Mouse (Mus musculus) CD4-positive, CD25-positive, alpha-beta regulatory T cell, adult 4 months (primary cell): ENCODE data around the gene Rbm6. TPM values are rescaled to one million over a fixed set of nuclear protein-coding genes. Genes with fewer than 3 reads are reported as not detected.

ENCODE experiments used
- ATAC-seq: one replicate; pipeline ENCODE4 v1.8.0; 2017
- polyA plus RNA-seq, 2 experiments: library from polyadenylated mRNA; unstranded; fragments of 100-300 nt; shearing (Covaris generic); gene quantifications; one replicate each; pipeline ENCODE4 v1.2.1; 2017

Gene Rbm6
- polyA plus RNA-seq, 2 experiments from 2014 or later, result 98.3 to 137 TPM

DNA sequence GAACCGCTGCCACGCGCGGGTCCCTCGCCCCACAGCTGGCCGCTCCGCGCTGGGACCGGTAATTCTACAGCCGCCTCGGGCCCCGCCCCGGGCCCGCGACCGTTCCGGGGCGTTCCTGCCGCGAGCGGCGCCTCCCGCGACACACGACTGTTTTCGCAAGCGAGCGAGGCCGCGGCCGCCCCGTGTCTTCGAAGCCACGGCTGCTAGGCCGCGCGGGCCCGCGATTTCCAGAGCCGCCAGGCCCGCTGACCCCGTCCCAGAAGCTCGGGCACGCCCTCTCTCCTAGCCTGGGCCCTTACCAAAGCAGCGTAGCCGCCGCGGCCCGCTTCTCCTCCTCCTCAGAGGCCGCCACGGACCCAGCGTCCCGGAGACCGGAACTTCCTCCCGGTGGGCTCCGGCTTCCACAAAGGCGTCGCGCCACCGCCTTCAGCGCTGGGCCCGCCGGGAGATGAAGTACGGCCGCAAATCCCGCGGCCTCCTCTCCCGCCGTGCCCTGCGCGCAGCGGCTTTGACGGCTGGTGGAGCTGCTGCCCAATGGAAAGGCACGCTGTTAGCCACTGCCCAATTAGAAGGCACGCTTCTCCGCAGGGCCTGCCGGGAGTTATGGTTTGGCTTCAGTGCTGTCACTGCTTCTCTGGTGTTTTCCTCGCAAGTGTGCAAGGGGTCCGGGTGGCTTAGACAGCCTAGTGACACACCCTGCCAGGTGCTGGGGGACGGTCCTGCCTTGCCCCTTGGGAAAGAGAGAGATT, 513 bp downstream of the Rbm6 start:
- peak; percentile 98 for ATAC-seq

DNA sequence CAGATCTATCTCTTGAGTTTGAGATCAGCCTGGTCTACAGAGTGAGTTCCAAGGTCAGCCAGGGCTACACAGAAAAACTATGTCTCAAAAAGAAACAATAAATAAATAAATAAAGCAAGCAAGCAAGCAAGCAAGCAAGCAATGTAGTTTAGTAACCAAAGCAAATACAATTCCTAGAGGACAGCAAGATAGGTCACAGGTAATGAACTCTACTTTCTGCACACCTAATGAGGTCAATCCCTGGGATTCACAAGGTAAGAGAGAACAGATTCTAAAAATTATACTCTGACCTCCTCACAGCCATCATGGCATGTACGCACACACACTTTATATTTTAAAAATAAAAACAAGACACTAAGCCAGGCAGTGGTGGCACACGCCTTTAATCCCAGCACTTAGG, 7.0 kb downstream of the Rbm6 start:
- no peak for ATAC-seq

DNA sequence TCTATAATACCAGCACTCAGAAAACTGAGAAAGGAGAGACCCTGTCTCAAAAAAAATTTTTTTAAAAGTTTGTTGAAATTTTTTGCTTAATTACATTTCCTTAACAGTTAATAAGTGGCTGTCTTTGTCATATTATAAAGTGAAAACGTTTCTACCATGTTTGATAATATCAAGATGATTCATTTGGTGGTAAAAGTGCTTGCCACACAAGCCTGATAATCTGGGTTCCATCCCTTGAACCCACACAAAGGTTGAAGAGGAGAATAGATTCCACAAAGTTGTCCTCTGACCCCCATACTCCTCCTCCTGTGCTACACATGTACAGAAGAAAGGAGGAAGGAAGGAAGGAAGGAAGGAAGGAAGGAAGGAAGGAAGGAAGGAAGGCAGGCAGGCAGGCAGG, 8.5 kb downstream of the Rbm6 start:
- ATAC-seq, result no peak

DNA sequence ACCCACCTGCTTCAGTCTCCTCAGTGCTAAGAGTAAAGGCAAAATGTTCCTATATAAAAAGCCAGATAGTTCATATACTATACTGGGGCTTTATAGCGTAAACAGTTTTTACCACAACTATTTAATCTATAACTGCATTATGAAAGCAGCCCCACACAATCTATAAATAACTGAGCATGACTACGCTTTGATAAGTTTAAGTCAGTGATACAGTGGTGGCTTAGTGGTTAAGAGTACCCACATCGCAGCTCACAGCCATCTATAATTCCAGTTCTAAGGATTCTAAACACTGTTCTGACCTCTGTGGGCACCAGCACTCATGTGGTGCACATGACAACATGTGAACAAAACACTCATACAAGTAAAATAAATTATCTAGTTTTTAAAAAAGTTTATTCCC, 14.7 kb downstream of the Rbm6 start:
- ATAC-seq, result no peak

DNA sequence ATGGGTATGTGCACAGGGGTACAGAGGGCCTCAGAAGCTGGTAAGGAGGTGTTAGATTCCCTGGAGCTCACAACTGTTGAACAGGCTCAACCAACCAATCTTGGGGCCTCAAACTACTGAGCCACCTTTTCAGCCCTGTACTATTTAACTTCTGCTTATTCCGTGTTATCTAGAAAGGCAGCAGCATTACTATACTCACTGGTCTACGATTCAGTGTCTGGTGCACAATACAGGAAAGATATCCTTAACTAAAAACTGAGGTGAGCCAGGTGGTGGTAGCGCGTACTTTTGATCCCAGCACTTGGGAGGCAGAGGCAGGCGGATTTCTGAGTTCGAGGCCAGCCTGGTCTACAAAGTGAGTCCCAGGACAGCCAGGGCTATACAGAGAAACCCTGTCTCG, 24.1 kb downstream of the Rbm6 start:
- no peak for ATAC-seq

DNA sequence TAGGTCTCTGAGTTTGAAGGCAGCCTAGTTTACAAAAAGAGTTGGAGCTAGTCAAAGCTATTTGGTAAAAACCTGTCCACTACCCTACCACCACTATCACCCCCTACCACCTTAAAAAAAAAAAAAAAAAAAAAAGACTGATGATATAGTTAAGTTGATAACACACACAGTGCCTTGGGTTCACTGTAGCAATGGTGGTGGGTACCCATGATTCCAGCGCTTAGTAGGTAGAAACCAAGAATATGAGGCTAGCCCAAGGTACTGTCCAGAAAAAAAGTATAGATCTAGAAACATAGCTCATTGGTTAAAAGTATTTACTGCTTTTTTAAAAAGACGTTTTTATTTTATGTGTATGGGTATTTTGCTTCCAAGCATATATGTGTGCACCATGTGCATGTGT, 30.3 kb downstream of the Rbm6 start:
- no peak for ATAC-seq

DNA sequence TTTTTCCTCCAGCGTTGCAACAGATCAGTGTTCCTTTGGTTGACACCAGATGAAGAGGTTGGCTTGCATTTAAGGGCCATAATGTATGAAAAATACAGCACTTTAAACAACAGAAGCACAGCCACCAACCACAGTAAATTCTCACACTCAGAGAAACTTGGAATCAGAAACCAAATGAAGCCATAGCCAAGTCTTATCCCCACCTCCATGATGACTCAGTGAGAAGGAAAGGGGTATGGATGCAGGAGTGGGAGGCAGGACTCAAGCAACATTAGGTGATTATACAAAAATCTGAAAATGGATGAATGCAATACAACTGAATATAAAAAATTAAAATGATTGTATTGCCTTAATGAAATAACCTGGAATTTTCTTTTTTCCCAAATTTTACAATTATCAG, 34.2 kb downstream of the Rbm6 start:
- no peak for ATAC-seq

DNA sequence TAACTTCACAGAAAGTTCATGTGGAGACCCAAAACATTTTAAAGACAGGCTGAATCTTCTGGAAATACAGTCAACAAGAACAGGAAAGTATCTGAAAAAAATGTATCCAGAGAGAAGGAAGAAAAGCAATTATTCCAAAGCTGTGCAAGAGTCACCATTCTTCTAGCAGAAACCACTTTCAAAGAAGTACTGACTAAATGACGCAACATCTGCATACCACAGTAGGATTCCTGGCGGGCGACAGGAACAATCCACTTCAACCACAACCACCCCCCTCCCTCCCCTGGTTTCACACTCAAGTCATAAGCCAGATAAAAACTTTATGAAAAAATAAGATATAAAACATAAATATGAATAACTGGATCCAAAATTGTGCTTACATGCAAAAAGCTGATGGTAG, 39.2 kb downstream of the Rbm6 start:
- ATAC-seq, result no peak

DNA sequence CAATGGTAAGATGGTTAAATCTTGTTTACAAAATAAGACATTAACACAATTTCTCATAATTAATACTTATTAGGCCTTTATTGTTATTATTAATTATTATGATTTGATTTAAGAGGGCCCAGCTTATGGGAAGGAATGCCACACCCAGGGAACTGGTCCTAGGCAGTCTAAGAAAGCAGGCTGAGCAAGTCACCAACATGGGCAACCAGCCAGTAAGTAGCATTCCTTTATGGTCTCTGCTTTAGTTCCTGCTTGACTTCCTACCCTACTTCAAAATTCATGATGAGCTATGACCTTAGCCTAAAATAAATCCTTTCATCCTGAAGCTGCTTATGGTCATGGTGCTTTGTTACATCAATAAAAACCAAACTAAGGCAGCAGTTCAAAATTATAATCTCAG, 41.3 kb downstream of the Rbm6 start:
- ATAC-seq, result no peak

DNA sequence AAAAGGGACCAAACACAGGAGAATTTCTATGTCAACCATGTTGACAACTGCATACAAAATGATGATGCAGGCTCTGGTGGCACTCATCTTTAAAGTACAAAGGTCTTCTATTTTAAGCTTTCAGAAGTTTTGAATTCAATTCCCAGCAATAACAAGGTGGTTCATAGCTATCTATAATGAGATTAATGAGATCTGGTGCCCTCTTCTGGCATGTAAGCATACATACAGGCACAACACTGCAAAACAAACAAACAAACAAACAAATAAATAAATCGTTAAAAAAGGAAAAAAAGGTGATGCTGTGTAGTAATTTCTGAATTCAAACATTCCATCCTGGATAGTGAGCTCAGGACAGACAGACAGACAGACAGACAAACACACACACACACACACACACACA, 60.9 kb downstream of the Rbm6 start:
- ATAC-seq, result no peak

DNA sequence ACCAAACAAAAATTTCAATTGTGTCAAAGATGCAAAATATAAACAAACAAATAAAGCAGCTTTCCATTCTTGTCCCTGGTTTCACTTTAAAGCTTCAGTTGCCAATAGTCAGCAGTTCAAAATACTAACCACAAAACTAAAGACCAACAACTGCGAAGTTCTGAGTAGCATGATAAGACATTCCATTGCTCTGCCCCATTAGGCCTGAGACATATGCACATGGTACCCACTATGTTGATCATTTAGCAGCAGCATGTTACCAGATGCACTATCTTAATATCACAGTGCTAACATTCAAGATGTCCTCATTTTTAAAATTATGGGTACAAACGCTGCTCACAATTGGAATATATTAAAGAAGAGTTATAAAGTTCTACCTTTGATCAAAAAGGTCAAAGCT, 62.1 kb downstream of the Rbm6 start:
- ATAC-seq, result no peak

DNA sequence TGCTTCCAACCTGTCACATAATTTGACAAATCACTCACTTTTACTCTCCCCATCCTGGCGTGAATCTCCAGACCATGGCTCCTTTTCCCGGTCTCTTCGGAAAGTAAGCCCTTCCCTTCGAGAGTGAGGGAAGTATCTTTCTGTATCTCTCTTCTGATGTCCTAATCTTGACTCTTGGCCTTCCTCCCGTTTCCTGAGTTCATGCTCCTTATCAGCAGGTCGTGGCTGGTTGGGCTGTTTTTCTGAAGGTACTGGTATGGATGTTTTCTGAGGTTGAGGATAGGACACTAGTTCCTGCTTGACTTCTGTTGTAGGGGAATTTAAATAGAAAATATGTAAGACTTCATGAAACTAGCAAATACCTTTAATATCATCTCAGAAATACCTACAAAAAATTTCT, 81.3 kb downstream of the Rbm6 start:
- no peak for ATAC-seq

DNA sequence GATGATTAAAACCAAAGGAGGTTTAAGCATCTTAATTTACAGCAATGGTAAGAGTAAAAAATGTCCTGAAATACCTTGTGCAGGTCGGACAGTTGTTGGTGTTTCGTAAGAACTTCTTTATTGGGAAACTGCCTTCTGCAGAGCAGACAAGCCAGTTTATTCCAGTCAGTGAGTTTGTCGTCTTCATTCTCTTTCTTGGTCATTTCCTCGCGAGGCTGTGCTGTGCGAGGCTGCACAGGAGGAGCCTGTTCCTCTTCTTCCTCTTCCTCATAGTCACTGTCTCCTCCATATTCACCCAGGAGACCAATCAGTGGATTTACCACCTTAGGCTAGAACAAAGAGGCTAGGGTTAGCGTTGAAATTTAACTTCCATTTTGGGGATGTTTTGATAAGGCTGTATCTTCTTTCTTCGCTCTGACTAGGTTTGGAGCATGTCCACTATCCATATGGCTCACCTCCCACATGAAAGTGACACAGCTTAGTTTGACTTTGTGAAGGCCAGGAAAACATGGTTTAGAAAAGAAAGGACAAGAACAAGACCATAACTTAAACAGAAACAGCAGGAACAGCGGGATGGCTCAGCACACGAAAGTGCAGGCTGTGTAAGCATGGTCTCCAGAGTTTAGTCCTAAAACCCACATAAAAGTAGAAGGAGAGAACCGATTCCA, 90.4 kb downstream of the Rbm6 start:
- no peak for ATAC-seq

DNA sequence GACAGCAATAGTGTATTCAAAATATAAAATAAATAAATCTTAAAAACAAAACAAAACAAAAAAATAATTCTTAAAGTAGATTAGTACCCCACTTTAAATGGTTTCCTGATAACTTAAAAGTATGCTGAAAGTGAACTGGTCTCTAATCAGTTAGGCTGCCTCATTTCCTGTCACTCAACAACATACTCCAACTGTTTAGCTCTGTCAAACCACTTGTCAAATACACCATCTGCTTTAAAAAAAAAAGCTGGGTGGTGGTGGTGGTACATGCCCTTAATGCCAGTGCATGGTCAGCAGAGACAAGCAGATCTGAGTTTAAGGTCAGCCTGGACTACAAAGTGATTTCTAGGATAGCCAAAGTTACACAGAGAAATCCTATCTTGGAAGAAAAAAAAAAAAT, 96.2 kb downstream of the Rbm6 start:
- no peak for ATAC-seq

DNA sequence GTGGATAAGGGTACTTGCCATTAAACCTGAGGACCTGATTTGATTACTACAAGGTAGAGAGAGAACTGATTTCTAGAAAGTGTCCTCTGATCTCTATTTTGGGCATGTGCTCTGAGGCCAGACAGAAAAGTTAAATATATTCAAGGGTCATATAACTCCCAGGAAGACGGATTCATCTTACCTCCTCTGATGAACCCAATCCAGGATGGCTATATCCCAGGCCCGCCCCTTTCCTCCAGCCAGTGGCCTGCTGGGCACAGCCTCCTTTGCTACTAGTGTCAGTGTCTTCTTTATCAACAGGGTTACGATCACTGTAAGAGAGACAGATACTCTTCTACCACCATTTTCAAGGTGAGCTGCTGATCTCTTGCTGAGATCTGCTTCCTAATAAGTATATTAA, 98.6 kb downstream of the Rbm6 start:
- ATAC-seq, result no peak

DNA sequence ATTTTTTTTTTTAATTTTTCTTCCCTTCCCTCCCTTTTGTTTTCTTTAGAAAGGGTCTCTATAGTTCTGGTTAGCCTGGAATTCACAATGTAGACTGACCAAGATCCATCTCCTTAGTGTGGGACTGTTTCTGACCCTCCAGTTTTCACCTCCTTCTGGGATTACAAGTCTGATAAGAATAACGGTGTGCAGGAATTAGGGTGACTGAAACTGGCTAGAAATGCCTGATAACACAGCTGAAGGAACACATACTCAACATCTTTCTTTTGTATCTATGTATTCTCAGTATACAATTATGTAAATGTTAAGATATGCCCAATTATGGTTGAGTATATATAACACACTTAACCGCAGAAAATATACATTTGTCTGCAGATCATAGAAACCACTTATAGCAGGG, 101.3 kb downstream of the Rbm6 start:
- ATAC-seq, result no peak

DNA sequence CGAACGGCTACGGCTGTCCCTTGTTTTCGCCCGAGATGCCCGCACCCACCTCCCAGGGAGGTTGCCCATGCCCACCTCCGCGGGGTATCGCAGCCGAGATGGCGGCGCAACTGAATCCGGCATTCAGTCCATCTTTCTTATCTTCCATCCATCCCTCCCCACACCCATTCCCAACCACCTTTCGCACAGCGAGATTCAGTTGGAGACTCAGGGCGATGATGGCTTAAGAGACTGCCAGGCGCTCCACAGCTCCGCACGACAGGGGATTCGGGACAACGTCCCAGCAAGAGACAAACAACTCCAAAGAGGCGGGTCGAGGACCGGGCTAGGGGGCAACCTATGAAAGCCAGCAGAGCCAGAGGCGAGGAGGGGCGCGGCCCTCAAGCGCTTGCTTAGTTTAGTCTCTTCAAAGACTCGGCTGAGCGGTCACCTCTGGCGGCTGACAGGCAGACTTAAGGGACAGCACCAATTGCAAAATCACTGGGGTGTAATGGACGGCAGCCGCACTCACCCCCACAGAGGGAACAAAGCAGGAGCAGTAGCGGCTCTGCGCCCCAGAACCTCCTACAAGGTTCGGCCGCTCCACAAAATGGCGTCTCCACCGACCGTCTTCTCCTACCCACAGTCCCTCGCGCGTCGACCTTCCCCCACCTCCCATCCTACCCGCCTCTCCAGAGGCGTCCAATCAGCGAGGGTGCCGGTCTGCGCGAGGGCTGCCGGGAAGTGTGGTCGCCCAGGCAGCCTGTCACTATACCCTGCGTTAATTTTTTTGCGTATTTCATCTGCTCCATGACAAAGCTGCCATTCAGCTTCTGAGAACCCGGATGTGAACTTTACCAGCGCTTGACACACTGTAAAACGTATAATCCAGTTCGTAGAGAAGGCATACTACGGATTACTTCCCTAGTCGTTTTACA, 102.4 kb downstream of the Rbm6 start, which contains the start of gene Rbm5:
Gene Rbm5 (minus strand): TSS at position 623 of the 917 bp plus-strand sequence.
- peak; percentile 100 for ATAC-seq

DNA sequence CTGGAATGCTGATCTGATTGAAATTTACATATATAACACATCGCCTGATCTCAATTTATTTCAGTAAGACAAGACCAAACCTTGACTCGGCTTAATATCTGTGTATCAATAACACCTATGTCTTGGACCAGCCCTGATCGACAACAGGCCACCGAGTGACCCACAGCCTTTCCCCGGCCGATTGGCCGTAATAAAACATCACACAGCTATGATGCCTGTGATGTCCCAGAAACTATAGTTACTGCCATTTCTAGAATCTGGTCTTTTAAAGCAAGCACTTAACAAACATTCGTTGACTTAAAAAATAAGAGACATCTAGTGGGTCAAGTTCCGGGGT, 103.0 kb downstream of the Rbm6 start:
- no peak for ATAC-seq

DNA sequence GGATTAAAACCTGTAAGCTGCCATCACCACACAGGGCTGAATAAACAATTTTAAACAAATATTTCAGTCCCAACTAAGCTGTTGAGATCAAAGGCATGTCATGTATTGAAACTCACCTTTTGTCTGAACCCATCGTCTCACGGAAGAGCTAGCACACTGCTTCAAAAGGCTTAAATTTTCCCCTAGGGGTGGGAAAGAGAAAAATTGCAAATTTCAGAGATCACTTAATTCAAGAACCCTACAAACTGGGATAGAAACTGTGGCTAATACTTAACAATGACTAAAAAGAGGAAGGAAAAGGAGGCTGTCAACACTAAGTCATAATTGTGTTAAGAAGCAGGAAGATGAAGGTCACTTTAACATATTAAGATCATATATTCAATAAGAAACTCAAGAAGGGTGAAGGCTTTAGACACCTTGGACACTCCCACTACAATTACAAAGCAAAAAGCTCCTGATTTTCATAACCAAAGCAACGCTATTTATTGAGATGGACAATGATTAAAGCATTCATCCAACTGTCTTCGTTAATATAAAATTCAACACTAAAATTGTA, 103.5 kb downstream of the Rbm6 start:
- no peak for ATAC-seq

DNA sequence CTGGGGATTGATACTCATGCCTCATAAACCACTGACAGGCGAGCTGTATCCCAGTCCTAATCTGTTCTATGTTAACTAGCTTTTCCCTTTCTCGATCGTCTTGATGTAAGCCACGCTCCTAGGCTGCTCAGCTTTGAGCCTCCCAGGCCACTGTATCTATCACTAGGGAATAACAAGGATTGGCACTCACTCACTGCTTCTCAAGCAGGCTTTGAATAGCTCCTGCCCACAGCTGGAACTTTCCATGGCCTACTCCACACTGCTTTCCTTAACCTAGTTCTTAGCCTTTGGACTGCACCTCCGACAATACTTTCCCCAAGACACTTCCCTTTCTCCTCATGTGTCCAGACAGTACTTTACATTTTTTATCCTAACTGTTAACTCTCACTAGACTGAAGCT, 104.2 kb downstream of the Rbm6 start:
- ATAC-seq, result no peak

DNA sequence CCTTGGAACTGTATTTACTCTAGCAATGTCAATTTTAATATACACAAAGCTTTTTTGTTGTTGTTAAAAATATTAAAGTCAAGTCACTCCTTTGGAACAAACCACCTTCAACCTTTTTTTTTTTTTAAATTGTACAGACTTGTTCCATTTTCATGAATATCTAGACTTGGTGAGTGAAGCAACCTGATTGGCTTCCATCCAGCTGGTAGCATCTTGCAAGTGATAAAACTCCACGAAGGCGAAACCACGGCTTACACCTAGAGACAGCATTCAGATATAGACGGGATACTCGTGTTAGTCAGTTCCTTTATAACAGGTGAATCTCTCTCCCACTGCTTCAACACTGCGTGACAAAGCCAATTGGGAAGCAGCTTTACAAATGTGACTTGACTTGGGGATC, 113.4 kb downstream of the Rbm6 start:
- ATAC-seq, result no peak

DNA sequence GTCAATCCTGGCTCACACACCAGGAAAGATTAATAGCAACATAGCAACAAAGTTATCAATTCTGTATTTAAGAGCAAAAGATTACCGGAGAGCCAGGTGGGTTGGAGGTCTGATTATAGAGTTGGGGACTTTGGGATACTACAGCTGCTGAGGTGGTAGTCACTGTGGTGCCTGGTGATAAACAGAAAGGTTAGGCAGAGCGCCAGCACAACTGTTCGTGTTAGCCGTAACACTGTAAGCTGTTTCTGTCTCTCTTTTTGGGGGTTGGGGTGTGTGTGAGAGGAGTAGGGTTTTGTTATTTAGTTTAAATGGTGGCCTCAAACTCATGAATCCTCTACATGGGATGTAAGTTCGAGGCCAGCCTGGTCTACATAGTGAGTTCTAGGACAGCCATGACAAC, 122.7 kb downstream of the Rbm6 start:
- ATAC-seq, result no peak

DNA sequence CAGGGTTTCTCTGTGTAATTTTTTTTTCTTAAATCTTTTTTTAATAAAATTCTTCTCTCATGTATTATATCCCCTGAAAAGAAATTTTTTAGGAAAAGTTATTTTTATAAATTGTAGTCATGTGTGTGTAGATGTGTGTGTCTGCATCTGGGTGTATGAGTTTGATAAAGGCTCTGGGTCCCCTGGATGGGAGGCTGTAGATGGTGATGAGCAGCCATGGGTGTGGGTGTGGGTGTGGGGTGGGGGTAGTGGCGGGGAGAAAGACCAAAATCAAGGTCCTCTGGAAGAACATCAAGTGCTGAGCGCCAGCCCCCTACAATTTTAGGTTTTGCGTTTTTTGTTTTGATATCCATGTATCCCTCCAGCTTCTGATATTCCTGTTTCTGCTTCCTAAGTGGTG, 125.0 kb downstream of the Rbm6 start:
- no peak for ATAC-seq
